Mouse (Mus musculus) CH12.LX (cell line): ENCODE results near the gene Mpp2.

ENCODE experiments used
- CHD2 ChIP-seq: IDR thresholded peaks from 2 replicates; pipeline ENCODE4 v1.6.1; 2011; ENCODE audit warnings: low read length, improper control_type of control experiment
- CTCF ChIP-seq, 2 experiments: IDR thresholded peaks in 1 of 2; conservative IDR thresholded peaks in 1 of 2; 2 replicates each; pipeline ENCODE4 v1.5.1; 2011 to 2012; ENCODE audit warnings: low read depth in 2 of 2, low read length in 2 of 2, improper control_type of control experiment in 1 of 2, inconsistent platforms in 1 of 2, mild to moderate bottlenecking in 1 of 2, moderate library complexity in 1 of 2
- ELF1 ChIP-seq: IDR thresholded peaks from 2 replicates; pipeline ENCODE4 v1.6.1; 2014; ENCODE audit warnings: low read depth, mild to moderate bottlenecking, inconsistent platforms, low read length, improper control_type of control experiment
- EP300 ChIP-seq: IDR thresholded peaks from 2 replicates; pipeline ENCODE4 v1.6.1; 2011; ENCODE audit warnings: low read length, improper control_type of control experiment
- JUND ChIP-seq: conservative IDR thresholded peaks from 2 replicates; pipeline ENCODE4 v1.6.1; 2011; ENCODE audit warnings: low read depth, low read length, improper control_type of control experiment
- MAZ ChIP-seq: IDR thresholded peaks from 2 replicates; pipeline ENCODE4 v1.6.1; 2012; ENCODE audit warnings: low read depth, mild to moderate bottlenecking, inconsistent platforms, low read length, improper control_type of control experiment, moderate library complexity
- NELFE ChIP-seq: IDR thresholded peaks from 2 replicates; pipeline ENCODE4 v1.6.1; 2011; ENCODE audit warnings: low read depth, low read length, improper control_type of control experiment
- NRF1 ChIP-seq: IDR thresholded peaks from 2 replicates; pipeline ENCODE4 v1.6.1; 2014; ENCODE audit warnings: low read depth, mild to moderate bottlenecking, inconsistent platforms, low read length, improper control_type of control experiment, moderate library complexity
- RAD21 ChIP-seq: IDR thresholded peaks from 2 replicates; pipeline ENCODE4 v1.6.1; 2011; ENCODE audit warnings: low read depth, mild to moderate bottlenecking, low read length, improper control_type of control experiment, moderate library complexity
- RCOR1 ChIP-seq: conservative IDR thresholded peaks from 2 replicates; pipeline ENCODE4 v1.6.1; 2012; ENCODE audit warnings: low read depth, mild to moderate bottlenecking, inconsistent platforms, low read length, improper control_type of control experiment
- TCF12 ChIP-seq: IDR thresholded peaks from 2 replicates; pipeline ENCODE4 v1.6.1; 2014; ENCODE audit warnings: low read depth, mild to moderate bottlenecking, inconsistent platforms, low read length, improper control_type of control experiment

DNA sequence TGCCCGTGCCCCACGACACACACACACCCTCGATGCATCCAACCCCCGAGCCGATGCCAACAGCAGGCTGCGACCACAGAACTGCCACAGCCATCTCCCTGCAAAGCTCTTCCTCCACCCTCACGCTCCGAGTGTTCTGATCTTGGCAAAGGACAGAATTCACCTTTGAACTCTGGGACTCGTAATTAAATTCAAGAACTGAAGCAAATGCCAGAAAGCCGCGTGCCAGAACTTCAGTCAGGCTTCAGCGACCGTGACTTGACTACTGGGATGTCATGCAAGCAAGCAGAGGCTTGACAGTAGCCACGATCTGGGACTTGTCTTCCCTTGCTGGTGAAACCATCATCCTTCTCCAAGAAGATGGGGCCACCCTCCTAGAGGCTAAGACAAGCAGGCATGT is 14.6 kb downstream of the Mpp2 start:
- TF ChIP-seq TCF12 (no peak), NELFE (no peak), JUND (no peak), RCOR1 (no peak), CHD2 (no peak), RAD21 (no peak), CTCF (conservative IDR thresholded peaks at IDR 0.05 in 1 of 2, IDR thresholded peaks at IDR 0.05 in 1 of 2; ENCODE audit: low read depth in 2 of 2, low read length in 2 of 2) (no peak), NRF1 (no peak), ELF1 (no peak), MAZ (no peak), EP300 (no peak)
